Mouse (Mus musculus) lung, postnatal 0 days (tissue): Measurements from ENCODE around the gene Gm826. TPM values are rescaled to one million over a fixed set of nuclear protein-coding genes. Genes with fewer than 3 reads are reported as not detected.

ENCODE experiments used
- ATAC-seq: fragments of 200-750 bp; cut with Nextera tagmentation; 2 replicates; pipeline ENCODE4 v1.8.0; 2017; ENCODE audit warnings: moderate library complexity
- DNase-seq: peaks from one replicate; pipeline ENCODE4 v3.0.0-alpha.2; 2016; ENCODE audit warnings: low spot score
- H3K27ac ChIP-seq: fragments of 300-500 bp; sonication (generic); 2 replicates; pipeline ENCODE4 v1.5.1; 2014; ENCODE audit warnings: antibody characterized with exemption, mild to moderate bottlenecking, low read length, mixed read lengths
- H3K27me3 ChIP-seq: fragments of 300-500 bp; sonication (generic); replicated peaks from 2 replicates; pipeline ENCODE4 v1.6.1; 2014; ENCODE audit warnings: low read length, mixed read lengths; ENCODE audit not compliant: insufficient read depth
- H3K36me3 ChIP-seq: fragments of 300-500 bp; sonication (generic); 2 replicates; pipeline ENCODE4 v1.6.1; 2014; ENCODE audit warnings: low read length, mixed read lengths; ENCODE audit not compliant: insufficient read depth
- H3K4me1 ChIP-seq: fragments of 300-500 bp; sonication (generic); 2 replicates; pipeline ENCODE4 v1.6.1; 2014; ENCODE audit warnings: antibody characterized with exemption, low read depth, low read length, mixed read lengths; ENCODE audit not compliant: insufficient read depth
- H3K4me2 ChIP-seq: fragments of 300-500 bp; sonication (generic); replicated peaks from 2 replicates; pipeline ENCODE4 v1.6.1; 2014; ENCODE audit warnings: low read depth, mild to moderate bottlenecking, low read length, moderate library complexity, mixed read lengths
- H3K4me3 ChIP-seq: fragments of 300-500 bp; sonication (generic); 2 replicates; pipeline ENCODE4 v1.5.1; 2014; ENCODE audit warnings: low read depth, low read length
- H3K9ac ChIP-seq: fragments of 300-500 bp; sonication (generic); replicated peaks from 2 replicates; pipeline ENCODE4 v1.6.1; 2014; ENCODE audit warnings: low read depth, mild to moderate bottlenecking
- H3K9me3 ChIP-seq: fragments of 300-500 bp; sonication (generic); 2 replicates; pipeline ENCODE4 v1.6.1; 2016; ENCODE audit warnings: low read length, mixed read lengths
- CTCF ChIP-seq: IDR thresholded peaks from 2 replicates; pipeline ENCODE4 v1.5.1; 2016; ENCODE audit warnings: antibody characterized with exemption, mild to moderate bottlenecking
- EP300 ChIP-seq: IDR thresholded peaks from 2 replicates; pipeline ENCODE4 v1.6.1; 2016; ENCODE audit warnings: antibody characterized with exemption, mild to moderate bottlenecking, control low read depth
- WGBS: fragments of 180-500 bp; shearing (Covaris S2); extraction: QIAGEN DNeasy Blood & Tissue Kit; methylation state at CpG from one replicate; pipeline ENCODE4 v1.1.7; 2014; 5-methylcytosine and 5-hydroxymethylcytosine counted together
- polyA plus RNA-seq: library from polyadenylated mRNA; unstranded; fragments of >200 nt; fragmentation: Nextera tagmentation; extraction: Ambion mirVana; gene quantifications from 2 replicates; pipeline ENCODE4 v1.2.1, GENCODE M21; 2015

Gene Gm826
- polyA plus RNA-seq, 1 experiment from 2014 or later: 0.53 TPM

DNA sequence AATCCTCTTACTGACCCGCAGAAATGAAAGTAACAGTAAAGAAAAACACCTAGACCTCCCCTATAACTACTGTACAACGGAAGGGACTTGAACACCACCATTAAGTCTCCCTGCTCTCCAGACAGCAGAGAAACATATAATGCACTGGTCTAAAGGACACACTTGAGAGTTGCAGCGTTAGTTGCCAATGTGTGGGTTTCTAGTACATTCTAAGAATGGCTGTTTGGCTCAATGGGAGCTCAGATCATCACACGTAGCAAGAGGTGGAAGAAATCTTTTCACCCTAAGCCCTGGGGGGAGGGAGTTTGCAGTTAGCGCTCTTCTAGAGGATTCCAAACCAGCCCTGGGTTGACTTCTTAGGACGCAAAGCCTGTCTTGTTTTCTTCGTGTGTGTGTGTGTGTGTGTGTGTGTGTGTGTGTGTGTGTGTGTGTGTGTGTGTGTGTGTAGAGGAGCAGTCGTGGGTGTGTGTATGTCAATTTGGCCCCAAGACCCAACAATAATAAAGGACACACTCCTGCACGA, 30.2 kb upstream of the Gm826 start:
- TF ChIP-seq EP300: no peak
- no peak for TF ChIP-seq CTCF
- Histone ChIP-seq H3K9me3 (no peaks in the 10 kb centered on the region), H3K4me1 (peaks cover 3% of the 10 kb centered on the region; the same call in 1 of the 2 replicates), H3K9ac (no peak overlapping the region), H3K4me2 (peak overlapping the region; percentile 95; the same call in 1 of the 2 replicates), H3K27me3 (peaks cover 60% of the 10 kb centered on the region), H3K27ac (no peak overlapping the region), H3K36me3 (no peaks in the 10 kb centered on the region), H3K4me3 (no peak overlapping the region)
- 12% methylated on average over 9 of the region's 9 CpGs for WGBS
- DNase-seq: no peak
- ATAC-seq: no peak

DNA sequence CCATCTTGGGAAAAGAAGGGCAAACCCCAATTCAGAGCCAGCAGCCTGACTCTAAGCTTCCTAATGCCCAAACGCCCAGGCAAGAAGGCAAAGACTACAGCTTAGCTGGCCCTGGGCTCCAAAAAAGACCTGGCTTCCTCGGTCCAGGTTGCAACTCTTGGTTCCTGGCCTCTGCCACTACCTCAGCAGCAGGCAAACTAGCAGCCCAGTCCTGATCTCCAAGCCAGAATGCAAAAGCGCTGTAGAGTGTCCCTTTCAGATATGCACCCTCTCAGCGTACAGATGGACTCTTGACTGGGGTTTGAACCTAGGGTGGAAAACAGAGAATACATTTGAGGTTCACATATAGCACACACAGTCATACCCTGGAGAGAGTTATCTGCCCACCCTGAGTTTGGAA, 29.2 kb upstream of the Gm826 start:
- H3K9me3 ChIP-seq: no peaks in the 10 kb centered on the region
- H3K4me2 ChIP-seq: no peak overlapping the region

DNA sequence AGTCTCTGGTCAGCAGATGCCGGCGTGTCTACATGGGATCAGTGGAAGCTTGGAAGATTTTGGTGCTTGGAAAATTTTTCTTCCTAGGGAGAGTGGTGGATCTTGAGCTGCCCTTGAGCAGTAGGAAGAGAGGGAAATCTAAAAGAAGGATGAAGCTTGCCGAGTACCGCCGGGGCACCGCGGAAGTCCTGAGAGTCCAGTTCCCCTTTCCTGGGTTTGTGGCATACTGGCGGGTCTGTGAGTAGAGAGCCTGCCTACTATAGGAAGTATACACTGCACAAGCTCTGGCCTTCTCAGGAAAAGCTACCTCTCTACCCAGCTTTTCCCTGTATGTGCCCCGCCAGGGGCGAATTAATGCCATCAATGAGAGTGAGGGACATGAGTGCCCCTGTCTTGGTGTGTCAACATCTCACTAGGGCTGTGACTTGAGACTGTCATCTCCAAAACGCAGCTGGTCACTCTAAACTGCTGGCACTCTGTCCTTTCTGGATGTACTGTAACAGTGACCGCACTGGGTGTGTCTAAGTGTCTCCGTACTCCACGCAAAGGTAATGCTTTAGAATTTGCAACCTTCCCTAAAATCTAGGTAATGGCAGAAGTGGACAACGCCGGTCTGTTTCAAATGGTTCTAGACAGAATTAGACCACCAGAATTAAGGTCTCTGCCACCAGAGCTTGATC, 27.6 kb upstream of the Gm826 start:
- Histone ChIP-seq H3K4me2 (no peak overlapping the region), H3K9me3 (no peaks in the 10 kb centered on the region), H3K4me3 (no peak overlapping the region), H3K36me3 (no peaks in the 10 kb centered on the region), H3K27ac (no peak overlapping the region), H3K4me1 (peaks cover 3% of the 10 kb centered on the region; the same call in 1 of the 2 replicates), H3K27me3 (peaks cover 62% of the 10 kb centered on the region), H3K9ac (no peak overlapping the region)
- no peak for ATAC-seq
- 20% methylated on average over 16 of the region's 16 CpGs for WGBS
- DNase-seq: no peak
- TF ChIP-seq CTCF (no peak), EP300 (no peak)

More for the DNA sequence above, 29.2 kb upstream of the Gm826 start:
- H3K4me3 ChIP-seq: no peak overlapping the region
- peaks cover 3% of the 10 kb centered on the region; the same call in 1 of the 2 replicates for H3K4me1 ChIP-seq
- H3K27ac ChIP-seq: no peak overlapping the region
- H3K36me3 ChIP-seq: no peaks in the 10 kb centered on the region
- H3K27me3 ChIP-seq: peaks cover 58% of the 10 kb centered on the region
- 57% methylated on average over 4 of the region's 4 CpGs for WGBS
- ATAC-seq (no peak), DNase-seq (no peak)
- TF ChIP-seq CTCF (no peak), EP300 (no peak)
- no peak overlapping the region for H3K9ac ChIP-seq

DNA sequence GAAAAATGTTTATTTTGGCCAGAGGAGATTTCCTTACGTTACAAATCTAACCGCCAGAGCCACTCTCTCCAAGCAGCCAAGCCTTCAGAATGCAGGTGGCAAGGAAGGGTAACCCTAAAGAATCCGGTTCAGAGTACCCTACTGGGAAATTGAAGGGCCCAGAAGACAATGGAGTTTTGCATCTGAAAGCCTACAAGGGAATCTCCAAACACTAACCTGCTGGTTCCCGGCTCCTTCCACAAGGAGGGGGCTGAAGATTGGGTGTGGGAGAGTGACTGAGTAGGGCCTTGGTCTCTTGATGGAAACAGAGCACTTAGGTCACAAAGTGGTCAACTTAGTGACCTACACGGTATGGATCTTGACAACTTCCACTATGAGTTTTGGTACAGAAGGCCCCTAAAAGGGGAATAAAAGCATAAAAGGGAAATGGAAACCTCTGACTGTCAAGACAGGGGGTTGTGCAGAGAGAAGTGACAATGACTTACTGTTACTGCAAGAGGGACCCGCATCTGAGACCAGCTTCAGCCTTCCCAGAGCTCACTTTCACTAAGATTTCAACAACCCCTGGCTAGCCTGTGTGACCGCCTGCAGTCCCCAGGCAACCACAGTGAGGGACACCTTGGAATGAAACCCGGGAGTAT, 26.4 kb upstream of the Gm826 start:
- no peak for ATAC-seq
- no peak overlapping the region for H3K4me2 ChIP-seq

DNA sequence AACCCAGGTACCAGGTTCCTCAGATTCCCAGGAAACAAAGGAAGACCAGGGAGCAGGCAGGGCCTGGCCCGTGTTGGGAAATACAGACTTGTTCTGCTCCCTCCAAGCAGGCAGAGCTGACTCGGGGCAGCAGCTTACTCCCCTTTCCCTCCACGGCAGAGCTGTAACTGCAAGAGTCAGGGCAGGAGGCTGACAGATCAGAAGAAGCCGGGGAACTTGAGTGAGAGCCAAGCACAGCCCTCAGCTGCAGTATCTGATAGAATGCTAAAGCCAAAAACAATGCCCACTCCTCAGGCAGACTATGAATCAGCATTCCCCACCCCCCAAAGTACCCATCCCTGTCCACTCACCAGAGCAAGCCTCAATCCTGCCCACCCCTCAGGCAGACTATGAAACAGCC, 24.9 kb upstream of the Gm826 start:
- Histone ChIP-seq H3K4me1 (no peaks in the 10 kb centered on the region), H3K27me3 (peaks cover 44% of the 10 kb centered on the region), H3K36me3 (no peaks in the 10 kb centered on the region), H3K27ac (no peak overlapping the region), H3K9me3 (no peaks in the 10 kb centered on the region), H3K9ac (no peak overlapping the region), H3K4me3 (no peak overlapping the region), H3K4me2 (no peak overlapping the region)
- ATAC-seq (no peak), DNase-seq (no peak)
- WGBS: 0% methylated on average over 4 of the region's 4 CpGs
- TF ChIP-seq CTCF (no peak), EP300 (no peak)

More for the DNA sequence above, 26.4 kb upstream of the Gm826 start:
- H3K36me3 ChIP-seq: no peaks in the 10 kb centered on the region
- H3K9ac ChIP-seq: no peak overlapping the region
- 12% methylated on average over 8 of the region's 8 CpGs for WGBS
- H3K4me1 ChIP-seq: no peaks in the 10 kb centered on the region; the same call in 1 of the 2 replicates
- no peak for DNase-seq
- no peak overlapping the region for H3K27ac ChIP-seq
- TF ChIP-seq EP300 (no peak), CTCF (no peak)
- no peak overlapping the region for H3K4me3 ChIP-seq
- no peaks in the 10 kb centered on the region for H3K9me3 ChIP-seq
- H3K27me3 ChIP-seq: peaks cover 49% of the 10 kb centered on the region

DNA sequence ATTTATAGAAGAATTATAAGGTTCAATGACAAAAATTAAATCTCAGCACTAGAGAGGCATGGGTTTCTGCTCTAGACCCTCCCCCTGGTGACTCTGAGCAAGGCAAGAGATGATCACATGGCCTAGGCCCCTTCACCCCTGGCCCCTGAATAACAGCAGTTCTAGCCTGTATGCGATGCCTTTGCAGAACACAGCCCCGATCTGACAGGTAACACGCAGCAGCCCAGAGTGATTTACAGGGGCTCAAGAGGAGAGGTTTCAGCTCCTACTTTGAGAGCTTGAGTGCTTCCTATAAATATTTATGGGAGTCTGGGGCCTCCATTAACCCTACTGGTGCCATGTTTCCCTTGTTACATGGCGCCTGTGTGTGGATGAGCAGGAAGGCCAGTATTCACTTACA, 23.5 kb upstream of the Gm826 start:
- no peak for TF ChIP-seq EP300
- no peak for TF ChIP-seq CTCF
- no peak for DNase-seq
- Histone ChIP-seq H3K4me1 (no peaks in the 10 kb centered on the region), H3K4me2 (no peak overlapping the region), H3K9me3 (no peaks in the 10 kb centered on the region), H3K36me3 (no peaks in the 10 kb centered on the region), H3K27me3 (peaks cover 30% of the 10 kb centered on the region), H3K27ac (no peak overlapping the region), H3K4me3 (no peak overlapping the region), H3K9ac (no peak overlapping the region)
- ATAC-seq: no peak
- WGBS: 38% methylated on average over 4 of the region's 4 CpGs
